Mouse (Mus musculus) heart, postnatal 0 days (tissue): ENCODE data around the gene Mmp2. TPM values are rescaled to one million over a fixed set of nuclear protein-coding genes. Genes with fewer than 3 reads are reported as not detected.

Experiments
- ATAC-seq: fragments of 200-750 bp; cut with Nextera tagmentation; 2 replicates; pipeline ENCODE4 v1.8.0; 2017; ENCODE audit warnings: low read depth, moderate number of reproducible peaks, moderate library complexity; ENCODE audit not compliant: insufficient read depth
- DNase-seq: peaks from one replicate; pipeline ENCODE4 v3.0.0-alpha.2; 2016; ENCODE audit warnings: low spot score
- H3K27ac ChIP-seq: fragments of 300-500 bp; sonication (generic); 2 replicates; pipeline ENCODE4 v1.5.1; 2014; ENCODE audit warnings: low read depth, mild to moderate bottlenecking
- H3K27me3 ChIP-seq: fragments of 300-500 bp; sonication (generic); 2 replicates; pipeline ENCODE4 v1.6.1; 2014; ENCODE audit warnings: low read length, mixed read lengths; ENCODE audit not compliant: control insufficient read depth, insufficient read depth
- H3K36me3 ChIP-seq: fragments of 300-500 bp; sonication (generic); replicated peaks from 2 replicates; pipeline ENCODE4 v1.6.1; 2014; ENCODE audit warnings: low read length, mixed read lengths; ENCODE audit not compliant: control insufficient read depth, insufficient read depth
- H3K4me1 ChIP-seq: fragments of 300-500 bp; sonication (generic); 2 replicates; pipeline ENCODE4 v1.6.1; 2014; ENCODE audit warnings: antibody characterized with exemption; ENCODE audit not compliant: control insufficient read depth, insufficient read depth
- H3K4me2 ChIP-seq: fragments of 300-500 bp; sonication (generic); 2 replicates; pipeline ENCODE4 v1.6.1; 2014; ENCODE audit warnings: low read depth, mild to moderate bottlenecking, low read length, moderate library complexity
- H3K4me3 ChIP-seq: fragments of 300-500 bp; sonication (generic); 2 replicates; pipeline ENCODE4 v1.5.1; 2014; ENCODE audit warnings: low read depth, low read length
- H3K9ac ChIP-seq: fragments of 300-500 bp; sonication (generic); replicated peaks from 2 replicates; pipeline ENCODE4 v1.6.1; 2014; ENCODE audit warnings: low read depth, low read length, mixed read lengths
- H3K9me3 ChIP-seq: fragments of 300-500 bp; sonication (generic); replicated peaks from 2 replicates; pipeline ENCODE4 v1.6.1; 2016; ENCODE audit warnings: low read length; ENCODE audit not compliant: control insufficient read depth
- CTCF ChIP-seq: IDR thresholded peaks from 2 replicates; pipeline ENCODE4 v1.5.1; 2016; ENCODE audit warnings: antibody characterized with exemption, control low read depth, low read depth
- EP300 ChIP-seq: IDR thresholded peaks from 2 replicates; pipeline ENCODE4 v1.6.1; 2016; ENCODE audit warnings: antibody characterized with exemption, low read depth
- WGBS: fragments of 180-500 bp; shearing (Covaris S2); extraction: QIAGEN DNeasy Blood & Tissue Kit; methylation state at CpG from one replicate; pipeline ENCODE4 v1.1.7; 2014; 5-methylcytosine and 5-hydroxymethylcytosine counted together
- polyA plus RNA-seq: library from polyadenylated mRNA; unstranded; fragments of >200 nt; fragmentation: Nextera tagmentation; extraction: Ambion mirVana; gene quantifications from 2 replicates; pipeline ENCODE4 v1.2.1, GENCODE M21; 2015
- total RNA-seq: library from RNA; depleted of rRNA; stranded (reverse); fragments of >200 nt; gene quantifications from 2 replicates; pipeline ENCODE4 v1.2.3, GENCODE M21; 2014; ENCODE audit warnings: low replicate concordance

The Mmp2 gene
- total and polyA plus RNA-seq, 2 experiments from 2014 or later: 83.6 to 113 TPM

DNA sequence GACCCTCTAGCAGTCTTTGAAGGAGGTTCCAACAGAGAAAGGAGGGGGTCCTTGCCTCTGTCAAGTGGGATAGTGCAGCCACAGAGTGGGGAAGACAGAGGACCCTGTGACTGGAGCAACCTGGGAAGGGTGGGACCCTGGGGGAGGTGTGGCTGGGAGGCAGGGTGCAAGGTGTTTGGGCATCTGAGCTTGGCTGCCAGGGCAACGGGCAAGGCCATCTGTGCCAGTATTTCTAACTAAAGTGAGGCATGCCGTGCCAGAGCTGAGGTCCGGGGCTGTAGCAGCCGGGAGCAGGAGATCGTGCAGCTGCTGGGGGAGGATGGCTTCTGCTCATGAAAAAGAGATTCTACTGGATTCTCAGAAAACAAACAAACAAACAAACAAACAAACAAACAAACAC, 11.4 kb upstream of the Mmp2 start:
- no peak overlapping the region for H3K4me2 ChIP-seq
- no peaks in the 10 kb centered on the region for H3K4me1 ChIP-seq
- TF ChIP-seq EP300: no peak
- no peak for TF ChIP-seq CTCF
- H3K27ac ChIP-seq: no peak overlapping the region
- no peak for DNase-seq
- H3K27me3 ChIP-seq: no peaks in the 10 kb centered on the region
- H3K9ac ChIP-seq: no peak overlapping the region
- H3K4me3 ChIP-seq: no peak overlapping the region
- H3K36me3 ChIP-seq: no peaks in the 10 kb centered on the region
- no peaks in the 10 kb centered on the region for H3K9me3 ChIP-seq
- 83% methylated on average over 5 of the region's 5 CpGs for WGBS
- ATAC-seq: no peak

DNA sequence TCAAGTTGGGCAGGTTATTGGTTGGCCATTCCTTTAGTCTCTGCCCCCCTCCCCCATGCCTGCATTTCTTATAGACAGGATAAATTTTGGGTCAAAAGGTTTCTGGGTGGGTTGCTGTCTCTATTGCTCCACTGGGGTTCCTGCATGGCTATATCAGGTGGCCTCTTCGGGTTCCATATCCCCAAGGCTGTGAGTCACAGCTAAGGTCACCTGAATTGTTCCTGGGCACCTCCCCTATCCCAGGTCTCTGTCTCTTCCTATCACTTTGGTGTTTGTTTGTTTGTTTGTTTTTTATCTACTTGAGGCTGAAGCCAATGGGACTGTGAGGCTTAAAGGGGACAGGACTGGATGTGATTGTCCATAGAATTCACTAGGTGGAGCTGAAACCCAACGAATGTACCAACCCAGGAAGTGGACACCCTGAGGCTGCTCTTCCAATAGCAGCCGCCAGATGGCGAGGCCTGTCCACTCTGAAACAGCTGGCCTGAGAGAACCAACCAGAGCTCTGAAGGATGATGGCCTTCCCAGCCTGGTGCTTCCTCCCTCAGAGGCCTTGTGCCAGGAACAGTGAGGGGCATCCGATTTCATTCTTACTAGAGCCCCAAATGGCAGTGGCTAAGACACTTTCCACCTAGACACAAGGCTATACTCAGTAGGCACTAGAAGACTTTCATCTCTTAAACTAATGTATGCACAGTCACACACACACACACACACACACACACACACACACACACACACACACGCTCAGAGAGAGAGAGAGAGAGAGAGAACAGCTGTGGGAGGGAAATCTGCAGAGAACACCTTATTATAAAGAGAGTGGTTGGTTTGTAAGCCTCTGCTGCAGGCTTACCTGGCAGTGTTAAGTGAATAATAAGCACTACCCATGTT, 8.9 kb upstream of the Mmp2 start:
- Histone ChIP-seq H3K9ac (no peak overlapping the region), H3K27ac (no peak overlapping the region), H3K36me3 (no peaks in the 10 kb centered on the region), H3K4me3 (no peak overlapping the region), H3K9me3 (no peaks in the 10 kb centered on the region), H3K27me3 (no peaks in the 10 kb centered on the region), H3K4me1 (no peaks in the 10 kb centered on the region), H3K4me2 (no peak overlapping the region)
- ATAC-seq: peak; percentile 89
- peak; percentile 88 for DNase-seq
- 21% methylated on average over 6 of the region's 6 CpGs for WGBS
- TF ChIP-seq CTCF (peak; percentile 100), EP300 (no peak)

DNA sequence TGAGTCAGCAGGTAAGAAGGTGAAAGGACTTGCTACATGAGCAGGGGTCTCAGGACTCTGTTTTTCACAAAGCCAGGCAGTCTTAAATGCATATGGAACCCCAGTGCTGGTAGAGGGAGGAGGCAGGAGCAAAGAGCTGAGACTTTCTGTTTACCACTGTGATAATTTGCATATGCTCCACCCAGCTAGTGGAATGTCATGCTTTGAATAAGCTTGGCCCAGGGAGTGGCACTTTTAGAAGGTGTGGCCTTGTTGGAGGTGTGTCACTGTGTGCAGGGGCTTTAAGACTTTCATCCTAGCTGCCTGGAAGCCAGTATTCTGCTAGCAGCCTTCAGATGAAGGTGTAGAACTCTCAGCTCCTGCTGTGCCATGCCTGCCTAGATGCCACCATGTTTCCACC, 5.9 kb upstream of the Mmp2 start:
- no peak for ATAC-seq
- H3K4me2 ChIP-seq: no peak overlapping the region
- no peaks in the 10 kb centered on the region for H3K36me3 ChIP-seq
- no peaks in the 10 kb centered on the region for H3K4me1 ChIP-seq
- H3K4me3 ChIP-seq: no peak overlapping the region
- H3K27ac ChIP-seq: no peak overlapping the region
- TF ChIP-seq EP300 (no peak), CTCF (no peak)
- H3K9ac ChIP-seq: no peak overlapping the region
- 0 out of 2 replicates have a peak, but pooled peaks cover 12% of the 10 kb centered on the region for H3K27me3 ChIP-seq
- no peak for DNase-seq
- H3K9me3 ChIP-seq: no peaks in the 10 kb centered on the region

DNA sequence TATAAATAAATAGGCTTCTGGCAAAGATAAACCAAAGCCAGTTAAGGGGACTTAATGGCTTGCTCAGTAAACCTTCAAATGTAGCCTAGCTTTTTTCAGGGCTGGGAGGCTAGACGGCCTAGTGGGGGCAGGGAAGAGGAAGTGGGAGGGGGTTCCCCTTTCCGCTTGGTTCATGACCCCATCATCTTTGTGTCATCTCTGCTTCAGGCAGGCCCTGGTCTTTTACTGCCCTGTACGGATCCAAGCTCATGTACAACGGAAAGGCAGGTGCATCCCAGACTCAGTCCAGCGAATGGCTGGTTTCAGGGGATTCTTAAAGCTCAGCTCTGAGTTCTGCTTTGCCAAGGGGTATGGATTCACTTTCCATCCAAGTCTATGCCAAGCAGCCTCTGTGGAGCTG, 4.7 kb upstream of the Mmp2 start:
- peaks cover 24% of the 10 kb centered on the region for H3K27me3 ChIP-seq
- H3K27ac ChIP-seq: no peak overlapping the region
- DNase-seq: no peak
- H3K9me3 ChIP-seq: no peaks in the 10 kb centered on the region
- ATAC-seq: no peak
- no peak overlapping the region for H3K9ac ChIP-seq
- no peak overlapping the region for H3K4me3 ChIP-seq
- TF ChIP-seq CTCF (no peak), EP300 (no peak)
- WGBS: 62% methylated on average over 5 of the region's 5 CpGs
- H3K4me2 ChIP-seq: no peak overlapping the region
- H3K4me1 ChIP-seq: peaks cover 4% of the 10 kb centered on the region; the same call in 1 of the 2 replicates
- H3K36me3 ChIP-seq: no peaks in the 10 kb centered on the region

DNA sequence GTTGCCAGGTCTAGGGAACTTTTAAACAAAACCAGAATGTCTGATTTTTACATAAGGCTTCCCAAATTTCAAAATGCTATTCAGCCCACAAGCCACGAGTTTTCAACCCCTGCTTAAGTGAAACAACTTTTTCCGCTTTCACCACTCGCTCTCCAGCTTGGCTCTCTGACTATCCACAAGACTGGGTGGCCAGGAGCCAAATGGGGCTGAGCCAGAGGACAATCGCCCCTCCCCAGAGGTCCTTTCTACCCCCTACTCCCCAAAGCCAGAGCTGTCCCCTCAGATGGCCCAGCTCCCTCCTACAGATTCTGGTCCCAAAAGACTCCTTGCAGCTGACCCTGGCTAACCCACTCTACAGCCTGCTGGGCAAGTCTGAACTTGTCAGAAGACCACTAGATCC, 1.1 kb upstream of the Mmp2 start:
- 34% methylated on average over 4 of the region's 4 CpGs for WGBS
- Histone ChIP-seq H3K4me3 (no peak overlapping the region), H3K4me1 (peaks cover 5% of the 10 kb centered on the region; the same call in 1 of the 2 replicates), H3K27me3 (peaks cover 36% of the 10 kb centered on the region), H3K9me3 (no peaks in the 10 kb centered on the region), H3K9ac (no peak overlapping the region), H3K4me2 (no peak overlapping the region), H3K36me3 (no peaks in the 10 kb centered on the region), H3K27ac (no peak overlapping the region)
- no peak for ATAC-seq
- no peak for TF ChIP-seq EP300
- TF ChIP-seq CTCF: no peak
- no peak for DNase-seq

DNA sequence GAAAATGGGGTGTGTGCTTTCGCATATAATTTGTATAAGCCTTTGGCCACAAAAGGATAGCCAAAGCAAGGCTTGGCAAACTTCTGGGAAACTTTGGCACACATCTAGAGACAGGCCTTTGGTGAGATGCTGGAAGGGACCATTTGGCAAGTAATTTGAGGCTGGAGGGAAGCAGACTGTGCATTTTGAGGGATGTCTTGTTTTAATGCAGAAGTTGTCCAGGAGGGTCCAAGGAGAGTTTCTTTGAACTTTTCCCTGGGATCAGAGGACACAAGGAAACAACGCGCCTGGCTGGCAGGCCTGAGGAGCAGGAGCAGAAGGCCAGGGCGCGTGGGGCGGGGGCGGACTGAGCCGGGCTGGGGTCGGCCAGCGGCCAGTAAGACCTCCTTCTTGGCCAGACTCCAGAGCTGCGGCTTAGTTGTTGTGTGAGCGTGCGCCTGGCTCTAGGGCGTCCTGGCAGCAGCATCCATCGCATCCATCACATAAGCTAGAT, 1.2 kb downstream of the Mmp2 start:
- peak overlapping the region; percentile 78 for H3K27ac ChIP-seq

More for the DNA sequence above, 1.2 kb downstream of the Mmp2 start:
- ATAC-seq: 0 out of 2 replicates have a peak, but pooled peaks have one; percentile 30
- TF ChIP-seq EP300 (no peak), CTCF (no peak)
- Histone ChIP-seq H3K27me3 (peaks cover 36% of the 10 kb centered on the region), H3K4me2 (peak overlapping the region; percentile 62), H3K9ac (no peak overlapping the region), H3K4me1 (peaks cover 5% of the 10 kb centered on the region; the same call in 1 of the 2 replicates), H3K4me3 (peak overlapping the region; percentile 52), H3K9me3 (no peaks in the 10 kb centered on the region), H3K36me3 (no peaks in the 10 kb centered on the region)
- DNase-seq: no peak
- WGBS: 40% methylated on average over 15 of the region's 15 CpGs
